Mouse (Mus musculus) telencephalon, adult 2 months (tissue): Measurements from ENCODE around the gene Per1.
A peak's percentile ranks its signal among the peaks of the same experiment; 100 is the strongest.
"Not testable (repeated sequence)": the region's sequence is repeated elsewhere in the genome, so short reads cannot be mapped to it uniquely, and the experiment has no call there.

ENCODE experiments used
- DNase-seq: peaks from one replicate; pipeline ENCODE4 v3.0.0-alpha.2; 2011; ENCODE audit warnings: low read depth, low spot score

Per1 gene

GRCm38 (mm10) chr11:69080855-69081222 is 14.2 kb upstream of the Per1 start:
- DNase-seq: no peak

DNA sequence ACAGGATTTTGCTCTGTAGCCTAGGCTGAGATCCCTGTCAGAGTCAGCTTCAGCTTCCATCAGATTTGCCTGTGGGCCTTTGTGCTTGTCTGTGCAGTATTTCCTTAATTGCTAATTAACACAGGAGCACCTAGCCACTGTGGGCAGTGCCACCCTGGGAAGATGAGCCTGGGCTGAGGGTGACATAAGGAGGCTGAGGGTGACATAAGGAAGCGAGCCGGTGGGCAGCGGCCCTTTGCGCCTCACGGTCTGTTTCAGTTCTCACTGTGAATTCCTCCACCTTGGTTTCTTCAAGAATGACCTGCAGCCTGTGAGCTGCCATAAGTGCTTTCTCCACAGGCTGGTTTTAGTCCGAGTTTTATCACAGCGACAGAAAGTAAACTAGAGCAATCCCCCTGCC is 13.4 kb upstream of the Per1 start:
- DNase-seq: no peak

- no peak for DNase-seq
Observed at GRCm38 (mm10) chr11:69085608-69086007, 9.4 kb upstream of the Per1 start.

- peak; percentile 83 for DNase-seq
Observed at GRCm38 (mm10) chr11:69086390-69086789, 8.6 kb upstream of the Per1 start.

- DNase-seq: no peak
Observed at GRCm38 (mm10) chr11:69087082-69087481, 7.9 kb upstream of the Per1 start.

DNA sequence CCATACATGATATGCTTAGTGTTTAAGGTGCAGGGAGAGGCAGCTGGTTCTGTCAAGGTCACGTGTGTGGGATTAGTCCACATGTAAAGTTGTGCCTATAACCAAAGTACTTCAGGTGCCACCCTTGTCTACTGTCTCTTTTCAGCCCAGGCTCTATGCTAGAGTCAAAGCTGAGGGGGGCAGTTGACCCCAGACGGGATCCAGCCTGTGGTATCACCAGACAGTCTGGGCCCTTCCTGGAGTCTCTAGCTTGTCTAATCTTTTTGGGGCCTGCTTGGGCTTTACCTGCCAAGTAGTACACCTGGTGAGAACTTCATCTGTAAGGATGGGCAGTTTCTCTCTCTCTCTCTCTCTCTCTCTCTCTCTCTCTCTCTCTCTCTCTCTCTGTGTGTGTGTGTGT is 7.4 kb upstream of the Per1 start:
- DNase-seq: no peak

DNA sequence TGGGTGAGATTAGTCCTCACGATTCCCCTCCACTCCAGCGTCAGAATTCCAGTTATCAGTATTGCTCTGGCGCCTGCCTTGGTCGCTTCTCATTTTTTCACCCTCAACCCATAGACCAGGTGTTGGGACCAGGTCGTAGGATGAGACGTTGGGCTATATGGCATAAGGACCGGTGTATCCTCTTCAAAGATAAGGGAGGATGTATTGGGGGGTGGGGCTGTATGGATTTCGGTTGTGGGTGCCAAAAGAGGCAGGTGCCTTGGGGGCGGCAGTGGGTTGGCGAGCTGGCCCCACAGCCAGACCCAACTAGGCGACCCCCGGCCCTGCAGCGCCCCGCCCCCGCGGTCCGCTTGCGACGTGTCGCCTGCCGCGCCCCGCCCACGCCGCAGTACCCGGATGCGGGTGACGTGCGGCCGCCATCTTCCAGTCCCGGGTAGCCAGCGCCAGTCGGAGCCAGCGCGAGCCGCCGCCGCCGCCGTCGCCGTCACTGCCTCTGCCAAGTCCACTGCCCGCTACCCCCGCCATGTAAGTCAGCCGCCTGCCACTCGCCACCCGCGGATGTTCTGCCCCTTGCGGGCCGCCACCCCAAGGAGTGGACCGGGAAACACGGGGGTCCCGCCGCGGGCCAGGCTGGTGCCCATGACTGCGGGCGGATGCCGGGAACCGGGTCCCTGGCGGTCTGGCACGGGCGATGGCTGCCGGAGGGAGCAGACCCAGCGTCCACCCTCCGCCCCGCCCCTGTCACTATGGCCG is 6.7 kb upstream of the Per1 start, which contains the start of gene Vamp2:
TSS of gene Vamp2 (plus strand) at position 388 of the 753 bp plus-strand sequence.
- DNase-seq: no peak

GRCm38 (mm10) chr11:69088856-69089615 is 6.0 kb upstream of the Per1 start:
- DNase-seq: no peak

- DNase-seq: no peak
Observed at GRCm38 (mm10) chr11:69089616-69090290, 5.3 kb upstream of the Per1 start.

GRCm38 (mm10) chr11:69090367-69090766 is 4.7 kb upstream of the Per1 start:
- no peak for DNase-seq

DNA sequence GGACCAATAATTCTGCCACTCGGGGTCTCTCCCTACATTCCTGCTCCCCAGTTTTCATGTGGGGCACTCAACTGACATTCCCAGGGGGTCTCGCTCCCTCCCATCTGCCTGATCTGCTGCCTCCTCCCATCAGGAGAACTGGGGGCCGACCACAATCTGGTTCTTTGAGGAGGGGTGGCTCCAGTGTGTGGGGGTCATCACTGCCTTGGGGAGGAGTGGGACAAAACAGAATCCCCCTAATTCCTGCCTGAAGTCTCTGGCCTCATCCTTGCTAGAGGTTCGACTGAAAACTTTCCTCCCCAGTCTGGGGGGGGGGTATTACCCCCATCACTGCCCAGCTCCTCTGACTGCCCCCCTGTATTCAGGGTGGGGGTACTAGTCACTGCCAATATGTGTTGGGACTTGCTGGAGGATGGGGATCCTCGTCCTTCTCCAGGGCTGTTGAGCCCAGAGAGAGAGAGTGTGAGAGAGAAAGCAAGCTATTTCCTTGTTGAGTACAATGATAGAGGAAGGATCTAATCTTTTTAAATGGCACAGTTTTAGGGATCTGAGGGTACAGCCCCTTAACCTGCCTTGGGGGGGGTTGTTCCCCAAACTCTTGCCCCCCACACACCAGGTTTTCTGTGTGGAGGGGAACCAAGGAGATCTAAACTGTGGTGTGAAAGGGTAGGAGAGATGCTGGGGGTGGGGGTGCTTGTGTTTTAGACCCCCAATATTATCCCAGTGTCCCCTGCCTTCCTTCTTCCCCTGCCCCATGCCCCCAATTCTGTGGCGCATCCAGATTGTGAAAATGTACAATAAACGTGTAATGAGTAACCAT is 3.2 kb upstream of the Per1 start:
- DNase-seq: no peak

- no peak for DNase-seq
Observed at GRCm38 (mm10) chr11:69092386-69092751, 2.6 kb upstream of the Per1 start.

GRCm38 (mm10) chr11:69092871-69093270 is 2.1 kb upstream of the Per1 start:
- DNase-seq: no peak

GRCm38 (mm10) chr11:69093856-69094255 is 1.2 kb upstream of the Per1 start:
- not testable (repeated sequence) for DNase-seq

GRCm38 (mm10) chr11:69095511-69096231 is 654 bp downstream of the Per1 start:
- DNase-seq: no peak

GRCm38 (mm10) chr11:69096360-69096986 is 1.5 kb downstream of the Per1 start:
- DNase-seq: no peak

DNA sequence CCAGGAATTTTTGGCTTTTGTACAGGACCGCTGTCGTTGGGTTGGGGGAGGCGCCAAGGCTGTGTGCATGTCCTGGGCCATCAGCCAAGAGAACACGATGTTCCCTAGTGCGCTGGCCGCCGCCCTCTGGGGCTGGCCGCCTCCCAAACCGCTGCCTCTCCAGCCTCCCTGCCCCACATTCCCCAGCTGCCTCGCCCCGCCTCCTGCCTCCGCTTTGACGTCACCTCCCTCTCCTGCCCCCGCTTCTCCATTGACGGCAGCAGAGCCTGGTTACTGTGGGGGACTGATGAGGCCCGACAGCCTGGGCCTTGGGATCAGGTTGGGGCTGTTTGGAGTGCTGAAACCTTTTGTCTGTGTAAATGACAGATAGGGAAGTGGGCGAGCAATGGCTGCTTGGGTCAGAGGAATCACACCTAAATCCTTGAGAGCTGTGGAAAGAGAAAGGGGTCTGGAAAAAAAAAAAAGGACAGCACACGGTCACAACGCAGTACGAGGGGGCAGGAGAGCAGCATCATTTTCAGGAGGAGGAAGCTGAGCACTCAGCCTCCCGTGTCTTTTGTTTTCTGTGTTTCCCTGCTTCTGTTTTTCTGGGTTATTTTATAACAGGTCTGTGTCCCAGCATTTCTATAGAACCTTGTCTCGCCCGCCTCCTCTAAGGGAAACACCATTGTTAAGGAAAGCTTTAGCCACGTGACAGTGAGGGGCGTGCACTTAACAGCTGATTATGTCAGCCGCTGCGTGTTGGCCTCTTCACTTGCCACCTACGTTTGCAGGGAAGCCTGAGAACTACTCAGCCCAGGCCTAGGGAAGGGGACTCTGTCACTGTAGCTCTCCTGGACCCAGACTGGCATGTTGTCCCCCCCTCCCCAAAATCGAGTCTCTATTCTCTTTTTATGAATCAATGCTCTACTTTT is 2.2 kb downstream of the Per1 start:
- peak; percentile 93 for DNase-seq

GRCm38 (mm10) chr11:69098039-69098761 is 3.2 kb downstream of the Per1 start:
- DNase-seq: no peak

DNA sequence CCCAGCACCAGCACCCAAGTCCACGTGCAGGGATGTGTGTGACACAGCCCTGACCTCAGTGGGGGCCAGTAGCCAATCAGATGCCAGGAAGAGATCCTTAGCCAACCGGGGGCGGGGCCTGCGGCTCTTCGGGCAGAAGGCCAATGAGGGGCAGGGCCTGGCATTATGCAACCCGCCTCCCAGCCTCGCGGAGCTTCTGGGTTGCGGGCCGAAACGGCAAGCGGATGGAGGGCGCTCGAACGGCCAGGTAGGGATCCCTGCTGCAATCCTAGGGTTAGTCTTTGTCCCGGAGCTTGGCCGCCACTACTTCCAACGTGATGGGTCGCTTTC is 3.7 kb downstream of the Per1 start:
- peak; percentile 94 for DNase-seq
